Mouse (Mus musculus) urinary bladder, postnatal 4 days (tissue): Measurements from ENCODE around the gene Gm28042.
A peak's percentile ranks its signal among the peaks of the same experiment; 100 is the strongest.

Experiments used
- DNase-seq, 2 experiments: peaks; one replicate each; pipeline ENCODE4 v3.0.0; 2021 to 2022; ENCODE audit warnings: low spot score in 2 of 2

Gm28042 gene

DNA sequence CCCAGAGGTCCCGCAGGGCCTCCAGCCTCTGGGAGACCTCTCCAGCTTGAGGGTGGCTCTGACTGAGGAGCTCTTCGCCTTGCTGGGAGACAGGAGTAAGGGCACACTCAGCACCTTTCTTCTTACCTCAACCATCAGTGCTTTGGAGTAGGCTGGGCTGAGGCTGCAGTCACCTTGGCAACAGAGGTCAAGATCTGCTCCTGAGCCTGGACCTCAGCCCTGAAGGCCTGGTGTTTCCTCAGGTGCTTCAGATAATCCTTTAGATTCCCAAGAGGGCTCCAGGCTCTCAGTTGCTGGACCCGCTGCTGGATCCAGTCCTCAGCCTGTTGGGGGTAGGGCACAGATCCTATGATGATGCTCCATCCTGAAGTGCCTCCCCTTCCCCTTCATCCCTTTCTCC, 32.2 kb downstream of the Gm28042 start:
- DNase-seq: no peak

- no peak for DNase-seq
Observed at GRCm38 (mm10) chr2:120060190-120060589, 32.9 kb downstream of the Gm28042 start.

- no peak for DNase-seq
Observed at GRCm38 (mm10) chr2:120060651-120061050, 33.4 kb downstream of the Gm28042 start.

- DNase-seq: no peak
Observed at GRCm38 (mm10) chr2:120062248-120062647, 35.0 kb downstream of the Gm28042 start.

DNA sequence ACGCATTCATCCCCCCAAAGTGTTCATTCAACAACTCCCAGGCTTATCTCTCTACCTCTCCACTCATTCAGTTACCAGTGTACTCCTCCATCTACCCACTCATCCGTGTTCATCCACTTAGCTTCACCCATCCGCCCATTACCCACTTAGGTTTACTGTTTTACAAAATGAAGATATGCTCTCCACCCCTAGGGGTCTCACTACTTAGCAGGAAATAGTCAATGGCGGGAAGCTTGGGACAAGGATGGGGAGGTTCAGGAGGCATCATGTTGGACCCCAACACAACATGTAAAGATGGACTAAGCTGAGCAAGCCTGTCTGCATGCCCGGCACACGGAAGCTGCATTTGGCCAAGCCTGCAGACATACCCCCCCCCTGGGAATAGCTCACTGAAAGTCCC, 37.3 kb downstream of the Gm28042 start:
- DNase-seq: no peak

DNA sequence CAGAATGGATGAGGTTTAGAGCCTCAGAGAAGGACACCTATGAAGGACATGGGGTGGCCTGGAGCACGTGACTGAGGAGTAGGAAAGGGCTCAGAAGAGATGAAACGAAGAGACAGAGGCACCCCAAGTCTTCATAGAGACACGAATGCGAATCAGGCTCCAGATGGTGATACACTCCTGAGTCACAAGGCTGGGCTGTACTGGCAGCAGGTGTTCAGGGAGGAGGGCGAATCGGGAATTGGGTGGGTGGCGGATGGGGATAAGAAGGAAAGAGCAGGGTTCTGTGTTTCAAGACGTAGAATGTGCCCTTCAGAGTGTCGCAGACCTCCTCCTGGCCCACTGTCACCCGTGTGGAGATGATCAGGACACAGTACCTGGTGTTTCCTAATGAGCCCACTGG, 38.0 kb downstream of the Gm28042 start:
- no peak for DNase-seq

GRCm38 (mm10) chr2:120066224-120066623, 38.9 kb downstream of the Gm28042 start:
- no peak for DNase-seq

- peak in 1 of 2 experiments; percentile 43 for DNase-seq
Observed at GRCm38 (mm10) chr2:120068555-120069465, 41.5 kb downstream of the Gm28042 start.

GRCm38 (mm10) chr2:120069466-120069990, 42.2 kb downstream of the Gm28042 start:
- no peak for DNase-seq

- no peak for DNase-seq
Observed at GRCm38 (mm10) chr2:120074096-120074495, 46.8 kb downstream of the Gm28042 start.

DNA sequence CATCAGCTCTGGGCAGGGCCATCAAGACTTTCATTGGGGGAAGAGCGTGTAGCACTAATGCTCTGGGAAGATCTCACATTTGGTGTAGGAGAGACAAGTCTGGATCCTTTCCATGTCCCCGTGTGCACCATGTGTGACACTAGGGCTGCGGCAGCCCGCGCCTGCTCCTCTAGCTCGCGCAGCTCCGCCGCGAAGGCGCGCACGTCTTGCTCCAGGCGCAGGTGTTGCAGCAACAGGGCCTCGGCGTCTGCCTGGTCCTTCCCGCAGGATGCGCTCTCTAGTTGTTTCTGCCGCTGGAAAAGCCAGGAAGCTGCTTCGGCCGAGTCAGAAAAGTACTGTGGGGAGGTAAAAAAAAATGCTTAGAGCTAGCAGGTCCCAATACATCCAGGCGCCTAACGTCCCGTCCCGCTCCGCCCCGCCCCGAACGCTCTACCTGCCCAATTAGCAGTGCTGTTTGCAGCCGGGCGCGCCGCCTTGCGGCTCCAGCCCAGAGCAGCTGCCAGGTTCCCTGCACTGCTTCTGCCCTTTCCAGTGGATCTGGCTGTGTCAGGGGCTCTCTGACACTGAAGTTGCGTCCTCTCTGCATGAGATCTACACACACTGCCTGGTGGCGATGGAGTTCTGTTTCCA, 48.9 kb downstream of the Gm28042 start:
- peak in 1 of 2 experiments; percentile 36 for DNase-seq

DNA sequence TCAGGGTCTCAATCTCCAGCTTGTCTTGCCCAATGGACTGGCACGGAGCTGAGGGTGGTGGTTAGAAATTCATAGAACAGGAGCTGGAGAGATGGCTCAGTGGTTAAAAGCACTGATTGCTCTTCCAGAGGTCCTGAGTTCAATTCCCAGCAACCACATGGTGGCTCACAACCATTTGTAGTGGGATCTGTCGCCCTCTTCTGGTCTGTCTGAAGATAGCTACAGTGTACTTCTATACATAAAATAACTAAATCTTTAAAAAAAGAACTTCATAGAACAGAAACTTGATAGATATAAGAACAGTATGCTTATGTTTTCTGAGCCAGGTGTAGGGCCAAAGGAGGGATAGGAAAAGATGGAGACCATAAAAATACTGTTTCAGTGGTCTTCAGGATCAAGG, 55.1 kb downstream of the Gm28042 start:
- DNase-seq: no peak

DNA sequence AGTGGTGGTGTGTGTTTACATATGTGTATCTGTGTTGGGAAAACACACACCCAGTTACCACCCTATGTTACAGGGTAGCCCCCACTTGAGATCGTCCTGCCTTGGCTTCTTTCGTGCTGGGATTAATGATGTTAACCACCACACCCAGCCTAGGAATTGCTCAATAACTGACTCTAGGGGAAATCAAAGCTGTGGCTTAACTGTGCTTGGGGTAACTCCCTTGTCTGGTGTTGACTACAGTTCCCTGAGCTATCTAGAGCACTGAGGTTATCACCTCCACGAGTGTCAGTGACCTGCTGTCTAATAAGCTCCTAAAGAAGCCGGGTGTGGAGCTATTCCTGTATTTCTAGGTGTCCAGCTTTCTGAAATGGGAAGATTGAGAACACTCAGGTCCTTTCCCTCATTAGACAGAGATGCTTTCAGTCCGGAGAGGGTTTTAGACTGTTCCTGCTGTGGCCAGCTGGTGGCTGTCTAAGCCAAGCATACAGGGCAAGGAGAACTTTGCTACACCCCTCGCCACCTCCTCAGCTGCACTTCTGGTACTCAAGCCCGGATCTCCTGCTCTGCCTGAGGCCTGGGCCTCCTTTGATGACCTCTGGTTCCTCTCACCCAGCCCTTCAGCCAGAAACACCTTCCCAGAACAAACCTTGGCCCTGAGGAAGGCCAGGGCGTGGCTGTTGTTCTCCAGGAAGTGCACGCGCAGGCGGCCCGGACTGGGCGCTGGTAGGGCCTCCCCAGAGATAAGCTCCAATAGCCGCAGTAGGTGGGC, 57.5 kb downstream of the Gm28042 start:
- peak in 1 of 2 experiments; percentile 45 for DNase-seq

GRCm38 (mm10) chr2:120086038-120086437, 58.7 kb downstream of the Gm28042 start:
- no peak for DNase-seq

- DNase-seq: no peak
Observed at GRCm38 (mm10) chr2:120087391-120087790, 60.1 kb downstream of the Gm28042 start.

DNA sequence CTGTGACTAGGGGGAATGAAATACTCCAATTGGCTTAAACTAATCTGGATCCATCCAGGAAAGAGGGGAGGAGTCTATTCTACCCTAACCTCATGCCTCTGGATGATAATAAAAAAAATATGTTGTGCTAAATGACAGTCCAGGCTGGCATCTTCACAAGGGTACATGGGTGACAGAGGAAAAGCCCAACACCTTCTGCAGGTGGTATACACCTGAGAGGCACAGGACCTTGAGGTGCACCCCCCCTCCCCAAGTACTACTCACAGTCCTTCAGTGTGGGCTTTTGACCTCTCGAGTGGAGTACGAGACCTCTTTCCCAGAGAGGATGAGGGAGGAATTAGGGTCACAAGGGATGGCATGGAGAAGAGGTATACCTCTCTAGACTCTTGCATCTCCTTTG, 60.6 kb downstream of the Gm28042 start:
- DNase-seq: no peak

DNA sequence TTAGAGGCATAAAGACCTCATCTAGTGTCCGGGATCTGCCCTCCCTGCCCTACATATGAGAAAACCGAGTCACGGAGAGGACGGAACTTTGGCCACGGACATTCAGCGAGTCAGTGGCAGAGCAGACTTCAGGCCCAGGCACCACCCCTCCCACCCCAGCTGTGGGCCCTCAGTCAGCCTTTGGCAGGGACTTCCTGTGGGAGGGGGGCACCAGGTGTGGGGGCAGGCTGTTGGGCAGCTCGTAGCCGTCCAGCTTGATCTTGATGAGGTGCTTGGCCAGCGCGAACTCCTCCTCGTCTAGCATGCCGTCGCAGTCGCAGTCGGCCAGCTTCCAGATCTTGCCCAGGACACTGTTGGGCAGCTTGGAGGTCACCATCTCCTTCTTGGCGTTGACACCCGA, 63.7 kb downstream of the Gm28042 start:
- DNase-seq: no peak
